Mouse (Mus musculus) erythroblast, embryonic 14.5 days (primary cell): ENCODE measurements around the gene Eif1ad.

Source experiments
- GATA1 ChIP-seq: IDR thresholded peaks from 2 replicates; pipeline ENCODE4 v1.6.1; 2012; ENCODE audit warnings: low read length, inconsistent platforms, mixed read lengths
- TAL1 ChIP-seq: IDR thresholded peaks from 3 replicates; pipeline ENCODE4 v1.6.1; 2012; ENCODE audit warnings: low read length, inconsistent platforms, mixed read lengths

GRCm38 (mm10) chr19:5366175-5367052 lies at the start of gene Eif1ad:
- TF ChIP-seq GATA1: no peak
- TF ChIP-seq TAL1: no peak
